Mouse (Mus musculus): ENCODE measurements around the gene Rgl2.

Gene Rgl2

GRCm38 (mm10) chr17:33955555-33956214 is 26.3 kb downstream of the Rgl2 start, which contains the start of the genes Vps52 and Rps18:
Gene Vps52, plus strand, starts transcription at chr17:33955812.
Gene Rps18, minus strand, starts transcription at chr17:33956001.
- TF ChIP-seq POU5F1 (IDR thresholded peaks at IDR 0.05; ENCODE audit: borderline replicate concordance, low read length) (no peak; the same call in 1 of the 2 replicates), CTCF (conservative IDR thresholded peaks at IDR 0.05; ENCODE audit: low read length) (no peak), NANOG (IDR thresholded peaks at IDR 0.05; ENCODE audit: borderline replicate concordance, low read length) (no peak)
- H3K27me3 ChIP-seq (ENCODE audit: insufficient read depth, low read length) = no peaks in the 10 kb centered on the region
- H3K4me1 ChIP-seq (replicated peaks; ENCODE audit: low read depth, low read length) = peaks cover 48% of the 10 kb centered on the region
- peak within 1 kb of the TSS; percentile 95 for H3K4me3 ChIP-seq (replicated peaks; ENCODE audit: low read length)
- H3K36me3 ChIP-seq (ENCODE audit: insufficient read depth, low read length) = peaks cover 74% of the 10 kb centered on the region
- H3K9me3 ChIP-seq (ENCODE audit: low read length) = no peaks in the 10 kb centered on the region

- peaks cover 42% of the 10 kb centered on the region for H3K4me1 ChIP-seq (replicated peaks; ENCODE audit: low read depth, low read length)
- H3K27me3 ChIP-seq (ENCODE audit: insufficient read depth, low read length) = no peaks in the 10 kb centered on the region
- no peak for TF ChIP-seq POU5F1 (IDR thresholded peaks at IDR 0.05; ENCODE audit: borderline replicate concordance, low read length)
- no peak for TF ChIP-seq NANOG (IDR thresholded peaks at IDR 0.05; ENCODE audit: borderline replicate concordance, low read length)
- no peak for TF ChIP-seq CTCF (conservative IDR thresholded peaks at IDR 0.05; ENCODE audit: low read length)
- peak overlapping the region; percentile 95 for H3K4me3 ChIP-seq (replicated peaks; ENCODE audit: low read length)
- no peaks in the 10 kb centered on the region for H3K9me3 ChIP-seq (ENCODE audit: low read length)
- peaks cover 80% of the 10 kb centered on the region for H3K36me3 ChIP-seq (ENCODE audit: insufficient read depth, low read length)
These were observed 27.0 kb downstream of the Rgl2 start for GRCm38 (mm10) chr17:33956336-33956735.

- TF ChIP-seq POU5F1 (IDR thresholded peaks at IDR 0.05; ENCODE audit: borderline replicate concordance, low read length) = no peak
- H3K27me3 ChIP-seq (ENCODE audit: insufficient read depth, low read length) = no peaks in the 10 kb centered on the region
- H3K36me3 ChIP-seq (ENCODE audit: insufficient read depth, low read length) = peaks cover 80% of the 10 kb centered on the region
- no peaks in the 10 kb centered on the region for H3K9me3 ChIP-seq (ENCODE audit: low read length)
- H3K4me3 ChIP-seq (replicated peaks; ENCODE audit: low read length) = no peak overlapping the region
- H3K4me1 ChIP-seq (replicated peaks; ENCODE audit: low read depth, low read length) = peaks cover 36% of the 10 kb centered on the region
These were observed 28.1 kb downstream of the Rgl2 start for GRCm38 (mm10) chr17:33957493-33957892.

- Histone ChIP-seq H3K36me3 (ENCODE audit: insufficient read depth, low read length) (peaks cover 80% of the 10 kb centered on the region), H3K4me1 (replicated peaks; ENCODE audit: low read depth, low read length) (peaks cover 27% of the 10 kb centered on the region), H3K9me3 (ENCODE audit: low read length) (no peaks in the 10 kb centered on the region), H3K27me3 (ENCODE audit: insufficient read depth, low read length) (no peaks in the 10 kb centered on the region), H3K4me3 (replicated peaks; ENCODE audit: low read length) (no peak overlapping the region)
- TF ChIP-seq POU5F1 (IDR thresholded peaks at IDR 0.05; ENCODE audit: borderline replicate concordance, low read length) = no peak
These were observed 29.1 kb downstream of the Rgl2 start for GRCm38 (mm10) chr17:33958451-33958850.

DNA sequence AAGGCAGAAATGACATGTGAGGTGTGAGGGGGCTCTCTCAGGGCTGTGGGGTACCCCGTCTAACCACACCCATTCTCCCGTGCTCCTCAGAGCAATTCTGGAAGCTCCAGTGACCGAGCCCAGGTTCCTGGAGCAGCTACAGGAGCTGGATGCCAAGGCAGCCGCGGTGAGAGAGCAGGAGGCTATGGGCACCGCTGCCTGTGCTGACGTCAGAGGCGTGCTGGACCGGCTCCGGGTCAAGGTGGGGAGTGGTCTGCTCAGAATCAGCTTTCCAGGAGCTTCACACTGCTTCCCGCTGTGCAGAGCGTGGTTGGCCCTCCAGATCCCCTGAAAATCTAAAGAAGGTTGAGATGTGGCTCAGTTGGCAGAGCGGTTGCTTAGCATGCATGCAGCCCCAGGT is 29.8 kb downstream of the Rgl2 start:
- H3K27me3 ChIP-seq (ENCODE audit: insufficient read depth, low read length) = no peaks in the 10 kb centered on the region
- H3K36me3 ChIP-seq (ENCODE audit: insufficient read depth, low read length) = peaks cover 80% of the 10 kb centered on the region
- TF ChIP-seq POU5F1 (IDR thresholded peaks at IDR 0.05; ENCODE audit: borderline replicate concordance, low read length) (no peak), CTCF (conservative IDR thresholded peaks at IDR 0.05; ENCODE audit: low read length) (no peak), NANOG (IDR thresholded peaks at IDR 0.05; ENCODE audit: borderline replicate concordance, low read length) (no peak)
- H3K4me3 ChIP-seq (replicated peaks; ENCODE audit: low read length) = no peak overlapping the region
- no peaks in the 10 kb centered on the region for H3K9me3 ChIP-seq (ENCODE audit: low read length)
- peaks cover 22% of the 10 kb centered on the region for H3K4me1 ChIP-seq (replicated peaks; ENCODE audit: low read depth, low read length)

- Histone ChIP-seq H3K36me3 (ENCODE audit: insufficient read depth, low read length) (peaks cover 77% of the 10 kb centered on the region), H3K4me3 (replicated peaks; ENCODE audit: low read length) (no peak overlapping the region), H3K4me1 (replicated peaks; ENCODE audit: low read depth, low read length) (peaks cover 17% of the 10 kb centered on the region), H3K27me3 (ENCODE audit: insufficient read depth, low read length) (no peaks in the 10 kb centered on the region), H3K9me3 (ENCODE audit: low read length) (no peaks in the 10 kb centered on the region)
- TF ChIP-seq CTCF (conservative IDR thresholded peaks at IDR 0.05; ENCODE audit: low read length) = no peak
- no peak for TF ChIP-seq POU5F1 (IDR thresholded peaks at IDR 0.05; ENCODE audit: borderline replicate concordance, low read length)
- no peak for TF ChIP-seq NANOG (IDR thresholded peaks at IDR 0.05; ENCODE audit: borderline replicate concordance, low read length)
These were observed 30.6 kb downstream of the Rgl2 start for GRCm38 (mm10) chr17:33959948-33960347.

GRCm38 (mm10) chr17:33962876-33963275 is 33.5 kb downstream of the Rgl2 start:
- no peaks in the 10 kb centered on the region for H3K27me3 ChIP-seq (ENCODE audit: insufficient read depth, low read length)
- H3K36me3 ChIP-seq (ENCODE audit: insufficient read depth, low read length) = peaks cover 86% of the 10 kb centered on the region
- no peak for TF ChIP-seq POU5F1 (IDR thresholded peaks at IDR 0.05; ENCODE audit: borderline replicate concordance, low read length)
- TF ChIP-seq NANOG (IDR thresholded peaks at IDR 0.05; ENCODE audit: borderline replicate concordance, low read length) = no peak
- TF ChIP-seq CTCF (conservative IDR thresholded peaks at IDR 0.05; ENCODE audit: low read length) = no peak
- H3K4me1 ChIP-seq (replicated peaks; ENCODE audit: low read depth, low read length) = peaks cover 14% of the 10 kb centered on the region
- H3K4me3 ChIP-seq (replicated peaks; ENCODE audit: low read length) = no peak overlapping the region
- H3K9me3 ChIP-seq (ENCODE audit: low read length) = no peaks in the 10 kb centered on the region

- peaks cover 62% of the 10 kb centered on the region for H3K36me3 ChIP-seq (ENCODE audit: insufficient read depth, low read length)
- no peaks in the 10 kb centered on the region for H3K9me3 ChIP-seq (ENCODE audit: low read length)
- TF ChIP-seq CTCF (conservative IDR thresholded peaks at IDR 0.05; ENCODE audit: low read length) (no peak), NANOG (IDR thresholded peaks at IDR 0.05; ENCODE audit: borderline replicate concordance, low read length) (no peak), POU5F1 (IDR thresholded peaks at IDR 0.05; ENCODE audit: borderline replicate concordance, low read length) (no peak)
- no peak overlapping the region for H3K4me3 ChIP-seq (replicated peaks; ENCODE audit: low read length)
- no peaks in the 10 kb centered on the region for H3K27me3 ChIP-seq (ENCODE audit: insufficient read depth, low read length)
- H3K4me1 ChIP-seq (replicated peaks; ENCODE audit: low read depth, low read length) = peaks cover 17% of the 10 kb centered on the region
These were observed 35.9 kb downstream of the Rgl2 start for GRCm38 (mm10) chr17:33965082-33965845.
